ENCODE assay signal across 28 mouse cellular contexts in the genomic region with DNA sequence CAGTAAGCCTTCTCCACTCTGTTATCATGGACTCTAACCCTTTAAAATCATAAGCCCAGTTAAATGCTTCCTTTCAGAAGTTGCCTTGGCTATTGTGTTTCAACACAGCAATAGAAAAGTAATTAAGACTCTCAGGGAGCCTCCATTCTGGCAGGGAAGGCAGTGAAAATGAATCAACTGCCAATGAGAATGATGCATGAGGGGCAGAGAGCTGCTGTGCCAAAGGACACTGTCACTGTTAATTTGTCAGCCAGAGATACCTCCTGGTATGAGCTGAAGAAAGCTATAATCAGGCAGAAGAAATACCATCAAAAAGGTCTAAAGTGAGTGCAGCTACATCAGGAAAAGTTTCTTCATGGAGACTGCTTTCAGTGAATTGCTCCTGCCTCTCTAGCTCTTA. TPM values are rescaled to one million over a fixed set of nuclear protein-coding genes. Genes with fewer than 3 reads are reported as not detected.
"Had no signal": no experiment of that assay in that cellular context is flagged by ENCODE, and none has a peak within 500 bp of the region (broad histone marks: within the 10 kb centered on the region; RNA-seq: fewer than 3 reads in every experiment).

No protein-coding gene starts in this region.

- H3K9ac ChIP-seq: heart, embryonic 12.5 days; hindbrain, embryonic 12.5 days; hindbrain, embryonic 15.5 days; intestine, embryonic 15.5 days; kidney, embryonic 15.5 days; limb, embryonic 12.5 days; liver, embryonic 13.5 days; liver, embryonic 15.5 days had no signal

- H3K27ac ChIP-seq: gastrocnemius, adult 2 months; heart, embryonic 10.5 days; hindbrain, embryonic 10.5 days; hindbrain, embryonic 12.5 days; hindbrain, embryonic 15.5 days; intestine, embryonic 15.5 days; kidney, embryonic 15.5 days; kidney, postnatal 0 days; layer of hippocampus, adult 2 months; left cerebral cortex, adult 2 months; limb, embryonic 10.5 days; limb, embryonic 12.5 days; liver, embryonic 13.5 days; liver, embryonic 15.5 days had no signal

- H3K4me3 ChIP-seq: gastrocnemius, adult 2 months; heart, embryonic 10.5 days; heart, embryonic 12.5 days; hindbrain, embryonic 10.5 days; hindbrain, embryonic 12.5 days; hindbrain, embryonic 15.5 days; intestine, embryonic 15.5 days; kidney, embryonic 15.5 days; layer of hippocampus, adult 2 months; left cerebral cortex, adult 2 months; limb, embryonic 10.5 days; limb, embryonic 12.5 days; liver, embryonic 13.5 days; liver, embryonic 15.5 days had no signal

- H3K36me3 ChIP-seq: heart, embryonic 10.5 days; heart, embryonic 12.5 days; hindbrain, embryonic 10.5 days; hindbrain, embryonic 12.5 days; hindbrain, embryonic 15.5 days; intestine, embryonic 15.5 days; kidney, embryonic 15.5 days; limb, embryonic 10.5 days; limb, embryonic 12.5 days; liver, embryonic 13.5 days; liver, embryonic 15.5 days had no signal

- H3K4me2 ChIP-seq: heart, embryonic 12.5 days; hindbrain, embryonic 12.5 days; hindbrain, embryonic 15.5 days; intestine, embryonic 15.5 days; kidney, embryonic 15.5 days; limb, embryonic 12.5 days; liver, embryonic 11.5 days; liver, embryonic 13.5 days; liver, embryonic 15.5 days had no signal

- H3K9me3 ChIP-seq: hindbrain, embryonic 12.5 days; hindbrain, embryonic 15.5 days; intestine, embryonic 15.5 days; kidney, embryonic 15.5 days; limb, embryonic 10.5 days; limb, embryonic 12.5 days; liver, embryonic 13.5 days; liver, embryonic 15.5 days had no signal

- H3K27me3 ChIP-seq: heart, embryonic 12.5 days; hindbrain, embryonic 12.5 days; hindbrain, embryonic 15.5 days; intestine, embryonic 15.5 days; kidney, embryonic 15.5 days; limb, embryonic 12.5 days; liver, embryonic 13.5 days; liver, embryonic 15.5 days had no signal

- H3K4me1 ChIP-seq: hindbrain, embryonic 12.5 days; hindbrain, embryonic 15.5 days; intestine, embryonic 15.5 days; limb, embryonic 10.5 days; limb, embryonic 12.5 days; liver, embryonic 13.5 days; liver, embryonic 15.5 days had no signal

- ATAC-seq: inflammation-experienced regulatory T-cells, adult 6 months; intestine, embryonic 15.5 days had no signal

- DNase-seq: gastrocnemius, adult 2 months; gastrocnemius, postnatal 10 days; gastrocnemius, postnatal 25 days; heart, adult 18-20 months; heart, postnatal 10 days; heart, postnatal 4 days; kidney, adult 11 months; kidney, adult 2 months; kidney, adult 9 months; kidney, postnatal 14 days; kidney, postnatal 36 days; liver; liver, embryonic 13.5 days had no signal

RNA-seq across cellular contexts. Expression of gene Sox13, which starts 36.8 kb away (rescaled TPM):
- polyA plus RNA-seq: inflammation-experienced regulatory T-cells, adult 6 months had no signal
